Mouse (Mus musculus): ENCODE results near the gene Sbf1.

The Sbf1 gene

DNA sequence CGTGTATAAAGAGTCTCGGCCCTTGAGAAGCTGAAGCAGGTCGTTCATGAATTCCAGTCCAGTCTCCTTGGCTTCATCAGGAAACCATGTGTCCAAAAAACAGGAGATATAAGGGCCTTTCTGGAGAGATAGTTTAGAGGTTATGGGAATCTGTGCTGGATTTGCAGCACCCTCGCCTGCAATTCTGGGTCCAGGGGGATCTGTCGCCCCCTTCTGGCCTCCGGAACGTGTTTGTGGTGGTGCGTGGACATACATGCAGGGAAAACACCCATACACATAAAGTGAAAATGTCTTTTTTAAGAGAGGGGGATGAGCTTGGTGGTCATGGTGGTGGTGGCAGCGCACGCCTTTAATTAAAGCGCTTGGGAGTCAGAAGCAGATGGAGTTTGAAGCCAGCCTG is 1.0 kb upstream of the Sbf1 start:
- no peak for DNase-seq (ENCODE audit: low spot score)

- DNase-seq (ENCODE audit: low spot score), result peak; percentile 44
Observed at GRCm38 (mm10) chr15:89314511-89315189, 461 bp downstream of the Sbf1 start.

DNA sequence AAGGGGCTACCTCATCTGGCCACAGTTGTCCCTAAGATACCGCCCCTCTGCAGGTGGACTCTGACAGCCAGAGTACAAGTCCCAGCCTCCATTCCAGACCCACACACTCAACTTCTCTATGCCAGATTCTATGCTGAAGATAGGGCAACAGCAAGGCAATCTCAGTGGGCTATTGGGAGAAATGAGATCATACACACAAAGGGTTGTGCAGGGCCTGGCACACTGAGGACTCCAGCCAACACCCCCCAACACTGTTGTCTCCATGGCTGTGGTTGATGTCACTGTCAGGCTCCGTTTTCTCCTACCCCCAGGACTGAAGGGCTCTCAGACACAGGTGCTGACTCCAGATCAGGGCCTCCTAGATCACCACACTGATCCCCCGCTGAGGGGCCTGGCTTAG is 1.0 kb downstream of the Sbf1 start:
- DNase-seq (ENCODE audit: low spot score), result no peak

- no peak for DNase-seq (ENCODE audit: low spot score)
Observed at GRCm38 (mm10) chr15:89313359-89313758, 1.8 kb downstream of the Sbf1 start.

- DNase-seq (ENCODE audit: low spot score), result no peak
Observed at GRCm38 (mm10) chr15:89309962-89310498, 5.1 kb downstream of the Sbf1 start.

GRCm38 (mm10) chr15:89308406-89309139 is 6.5 kb downstream of the Sbf1 start:
- DNase-seq (ENCODE audit: low spot score), result no peak

DNA sequence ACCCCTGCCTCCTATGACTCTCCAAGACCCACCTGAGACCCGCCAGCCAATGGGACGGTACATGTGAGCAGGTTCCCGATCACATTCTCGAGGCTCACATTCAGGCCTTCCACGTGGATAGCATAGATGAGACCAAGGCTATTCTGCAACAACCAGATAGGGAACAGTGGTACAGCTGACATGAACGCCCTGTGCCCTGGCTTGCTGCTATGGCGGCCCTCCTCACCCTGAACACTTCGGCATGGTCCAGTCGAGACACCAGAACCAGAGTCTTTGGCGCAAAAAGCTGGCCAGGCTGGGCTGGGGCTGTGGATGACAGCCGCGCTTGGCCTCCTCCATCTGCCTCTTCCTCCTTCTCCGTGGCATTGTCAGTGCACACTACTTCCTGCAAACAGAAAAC is 7.7 kb downstream of the Sbf1 start:
- no peak for DNase-seq (ENCODE audit: low spot score)

- DNase-seq (ENCODE audit: low spot score), result no peak
Observed at GRCm38 (mm10) chr15:89305966-89306365, 9.1 kb downstream of the Sbf1 start.

- no peak for DNase-seq (ENCODE audit: low spot score)
Observed at GRCm38 (mm10) chr15:89300600-89300999, 14.5 kb downstream of the Sbf1 start.

- no peak for DNase-seq (ENCODE audit: low spot score)
Observed at GRCm38 (mm10) chr15:89300180-89300579, 14.9 kb downstream of the Sbf1 start.

- no peak for DNase-seq (ENCODE audit: low spot score)
Observed at GRCm38 (mm10) chr15:89297695-89298094, 17.4 kb downstream of the Sbf1 start.

DNA sequence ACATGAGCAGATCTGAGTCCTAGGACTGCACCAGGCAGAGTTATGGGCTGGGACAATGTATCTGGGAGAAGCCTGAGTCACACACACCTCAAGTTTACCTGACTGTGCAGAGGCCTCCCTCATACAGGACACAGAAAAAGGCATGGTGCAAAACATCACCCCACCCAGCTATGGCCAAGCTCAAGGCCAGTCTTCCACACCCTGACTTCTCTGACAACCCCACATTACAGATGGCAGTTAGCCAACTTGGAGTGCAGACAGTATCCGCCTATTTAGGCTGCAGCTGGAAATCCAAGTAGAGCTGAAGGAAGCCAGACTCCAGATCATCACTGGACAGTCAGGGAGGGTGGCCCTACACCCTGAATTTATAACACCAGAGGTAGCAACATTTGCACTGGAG is 18.6 kb downstream of the Sbf1 start:
- no peak for DNase-seq (ENCODE audit: low spot score)

DNA sequence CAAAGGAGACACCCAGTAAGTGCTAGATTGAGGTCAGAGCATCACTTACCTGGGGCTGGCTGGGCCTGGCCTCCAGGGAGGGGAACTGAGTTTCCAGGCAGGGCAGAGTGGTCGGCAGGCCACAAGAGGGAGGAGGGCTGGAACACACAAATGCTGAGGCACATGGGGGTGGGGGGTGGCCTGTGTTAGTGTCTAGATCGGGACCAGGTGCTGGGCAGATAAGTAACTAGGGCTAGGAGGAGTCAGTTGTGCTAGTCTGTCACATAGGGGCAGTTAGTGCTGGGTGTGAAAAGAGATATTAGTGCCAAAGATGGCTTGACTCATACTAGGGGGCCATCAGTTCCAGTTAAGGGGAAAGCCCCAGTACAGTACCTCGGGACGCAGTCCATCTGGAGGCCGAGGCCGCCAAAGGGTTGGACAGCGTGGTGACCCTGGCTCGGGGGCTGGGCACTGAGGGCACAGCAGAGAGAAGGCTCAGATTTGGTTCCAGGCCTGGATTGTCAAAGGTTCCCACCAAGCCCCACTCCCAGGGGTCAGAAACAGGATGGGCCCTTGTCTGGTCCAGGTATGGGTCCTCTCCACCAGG is 19.4 kb downstream of the Sbf1 start:
- no peak for DNase-seq (ENCODE audit: low spot score)

- no peak for DNase-seq (ENCODE audit: low spot score)
Observed at GRCm38 (mm10) chr15:89293778-89294177, 21.3 kb downstream of the Sbf1 start.

DNA sequence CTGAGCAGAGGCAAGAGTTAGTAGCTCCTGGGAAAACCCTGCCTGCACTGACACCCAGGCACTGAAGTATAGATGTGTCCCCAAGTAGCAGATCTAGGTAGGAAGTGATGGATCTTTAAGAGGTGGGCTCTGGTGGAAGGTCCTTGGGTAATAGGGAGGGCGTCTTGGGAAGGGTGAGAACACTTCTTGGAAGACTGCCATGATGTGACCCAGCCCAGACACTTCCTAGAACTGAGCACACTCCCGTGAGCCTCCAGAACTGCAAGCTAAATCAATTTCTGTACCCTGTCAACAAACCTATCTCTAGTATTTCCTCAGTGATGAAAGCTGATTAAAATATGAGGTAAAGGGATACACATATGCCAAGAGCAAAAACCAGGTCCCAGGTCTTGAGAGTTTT is 22.3 kb downstream of the Sbf1 start:
- DNase-seq (ENCODE audit: low spot score), result no peak

DNA sequence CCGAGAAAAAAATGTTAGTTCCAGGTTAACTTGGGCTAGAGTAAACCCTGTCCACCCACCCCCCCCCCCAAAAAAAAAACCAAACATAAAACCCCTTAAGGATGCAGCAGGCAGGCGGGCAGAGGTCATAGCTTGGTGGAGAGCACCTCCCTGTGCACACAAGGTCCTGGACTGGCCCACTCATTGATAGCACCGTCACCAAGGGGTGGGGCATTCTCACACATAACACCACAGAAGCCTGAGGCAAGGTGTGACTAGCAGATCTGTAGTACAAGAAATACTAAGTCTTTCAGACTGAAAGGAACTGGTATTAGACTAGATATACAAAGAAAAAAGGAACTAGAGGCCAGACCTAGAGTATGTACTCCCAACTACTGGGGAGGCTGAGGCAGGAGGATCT is 23.6 kb downstream of the Sbf1 start:
- no peak for DNase-seq (ENCODE audit: low spot score)

DNA sequence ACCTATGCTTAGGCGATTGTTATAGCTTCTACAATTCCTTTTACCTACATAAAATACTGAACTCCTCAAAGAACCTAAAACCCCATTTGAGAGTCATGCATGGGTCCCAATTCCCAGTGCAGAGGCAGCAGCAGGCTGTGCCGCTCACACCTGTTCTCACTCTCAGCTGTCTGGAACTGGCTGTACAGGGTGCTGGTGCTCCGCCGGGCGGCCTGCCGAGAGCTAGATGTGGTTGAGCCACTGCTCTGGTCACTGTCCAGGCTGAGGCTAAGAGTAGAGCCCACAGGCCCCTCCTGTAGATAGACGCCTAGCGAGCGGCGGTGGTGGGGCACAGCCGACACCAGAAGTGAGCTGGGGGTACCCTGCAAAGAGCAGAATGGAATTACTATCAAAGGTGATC is 25.7 kb downstream of the Sbf1 start:
- no peak for DNase-seq (ENCODE audit: low spot score)

DNA sequence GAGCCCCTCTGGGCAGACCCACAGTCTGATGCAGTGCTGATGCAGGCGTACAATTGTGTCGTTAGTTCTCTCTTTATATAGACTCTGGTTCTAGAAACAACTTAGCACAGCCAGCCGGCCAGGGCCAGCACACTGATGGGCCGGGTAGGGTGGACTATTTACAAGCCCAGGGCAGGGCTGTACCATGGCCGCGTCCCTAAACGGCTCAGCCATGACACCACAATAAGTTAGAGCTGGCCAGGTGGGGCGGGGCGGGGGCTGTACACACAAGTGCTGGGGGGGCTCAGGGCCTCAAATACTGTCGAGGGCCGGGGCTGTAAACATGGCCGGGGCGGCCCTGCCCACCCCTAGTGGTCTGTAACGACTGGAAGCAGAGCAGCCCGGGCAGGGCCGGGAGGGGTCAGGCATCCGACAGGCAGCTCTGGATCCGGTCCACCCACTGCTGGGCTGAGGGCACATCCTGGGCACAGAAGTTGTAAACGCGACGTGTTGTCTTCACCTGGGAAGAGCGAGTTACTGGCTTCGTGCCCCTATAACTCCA is 26.8 kb downstream of the Sbf1 start:
- no peak for DNase-seq (ENCODE audit: low spot score)

GRCm38 (mm10) chr15:89286582-89286981 is 28.5 kb downstream of the Sbf1 start:
- DNase-seq (ENCODE audit: low spot score), result no peak

DNA sequence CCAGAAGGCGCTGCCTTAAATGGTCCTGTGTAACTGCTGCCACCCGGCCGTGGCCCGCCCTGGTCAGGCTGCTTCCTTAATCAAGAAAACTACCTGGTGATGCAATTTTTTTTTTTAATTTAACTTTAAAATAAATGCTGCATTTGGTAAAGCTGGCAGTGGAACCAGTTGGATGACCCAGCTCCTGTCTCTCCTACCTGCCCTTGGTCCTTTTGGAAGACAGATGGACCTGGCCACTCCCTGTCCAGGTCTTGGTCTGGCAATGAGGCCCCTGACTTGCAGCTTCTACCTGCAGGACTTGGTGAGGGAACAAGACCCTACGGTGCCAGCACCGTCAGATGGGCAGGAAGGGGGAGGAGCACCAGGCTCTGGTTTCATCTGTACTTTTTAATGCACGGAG is 29.0 kb downstream of the Sbf1 start:
- no peak for DNase-seq (ENCODE audit: low spot score)

DNA sequence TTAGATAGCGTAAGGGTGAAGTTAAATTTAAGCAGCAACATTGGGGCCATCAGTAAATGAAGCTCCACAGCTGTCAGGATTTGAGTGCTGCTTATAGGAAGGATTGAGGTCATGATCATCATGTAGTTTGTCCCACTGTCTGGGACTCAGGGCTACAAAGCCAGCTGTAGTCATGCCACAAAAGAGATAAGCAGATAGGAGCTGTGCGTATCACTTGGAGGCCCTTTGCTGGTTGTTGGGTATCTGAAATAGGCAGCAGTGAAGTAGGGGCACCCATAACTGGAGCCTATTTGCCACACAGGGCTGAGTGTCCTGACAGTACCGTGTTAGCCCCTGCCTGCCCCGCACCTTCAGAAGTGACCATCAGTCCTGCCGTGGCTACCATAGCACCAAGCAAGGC is 29.6 kb downstream of the Sbf1 start:
- no peak for DNase-seq (ENCODE audit: low spot score)

DNA sequence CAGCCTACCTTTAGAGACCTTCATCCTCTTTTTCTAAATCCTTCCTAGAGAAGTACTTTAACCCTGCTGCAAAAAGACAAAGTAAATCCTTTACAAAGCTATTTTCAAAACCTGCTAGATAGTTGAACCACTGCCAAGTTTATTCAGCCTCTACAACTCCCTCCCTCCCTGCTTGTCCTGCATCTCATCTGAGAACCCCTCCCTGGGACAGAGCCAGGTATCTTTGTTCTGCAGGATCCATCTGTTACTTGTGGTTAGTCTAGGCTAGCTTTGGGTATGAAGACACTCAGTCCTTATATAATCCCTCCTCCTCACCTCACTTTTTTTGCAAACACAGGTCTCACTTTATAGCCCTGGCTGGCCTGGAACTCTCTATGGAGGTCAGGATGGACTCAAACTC is 30.1 kb downstream of the Sbf1 start:
- no peak for DNase-seq (ENCODE audit: low spot score)

- no peak for DNase-seq (ENCODE audit: low spot score)
Observed at GRCm38 (mm10) chr15:89284094-89284493, 31.0 kb downstream of the Sbf1 start.

Measured in testis, postnatal 14 days (tissue).